Comparison of ENCODE assay signal across 8 mouse cellular contexts in the genomic region with DNA sequence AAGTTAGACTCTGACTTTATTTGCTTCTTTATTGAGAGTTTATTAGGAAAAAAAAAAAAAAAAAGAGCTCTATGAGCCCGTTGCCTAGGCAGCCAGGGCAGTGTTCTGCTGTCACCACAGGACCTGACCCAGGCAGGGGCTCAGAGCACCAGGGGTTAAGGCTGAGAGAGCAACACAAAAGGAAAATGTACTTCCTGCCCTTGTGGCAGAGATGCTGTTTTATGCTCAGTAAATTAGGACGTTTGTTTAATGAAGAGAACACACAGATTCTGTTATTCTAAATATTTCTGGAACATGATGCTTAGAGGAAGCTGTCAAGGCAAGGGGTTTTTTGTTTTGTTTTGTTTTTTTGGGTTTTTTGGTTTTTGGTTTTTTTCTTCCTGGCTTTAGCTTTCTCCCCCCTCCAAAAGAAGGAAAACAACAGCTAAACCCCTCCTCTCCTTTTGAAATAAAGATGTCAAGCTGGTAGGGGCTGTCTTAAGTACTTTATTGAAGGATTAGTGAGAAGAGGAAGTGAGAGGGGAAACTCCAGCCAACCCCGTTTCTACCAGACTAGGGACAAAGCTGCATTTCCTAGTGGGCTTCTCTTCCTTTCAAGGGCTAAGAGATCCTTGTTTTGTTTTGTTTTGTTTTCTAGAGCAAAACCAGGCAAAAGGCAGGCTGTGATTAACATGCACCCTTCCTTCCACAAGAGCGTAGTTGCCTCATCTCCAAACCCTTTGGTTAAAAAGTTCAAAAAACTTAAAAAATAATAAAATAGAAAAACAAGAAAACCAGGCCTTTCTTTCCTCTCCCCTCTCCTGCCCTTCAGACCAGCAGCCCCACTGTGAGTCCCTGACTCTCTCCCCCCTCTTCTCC. TPM values are rescaled to one million over a fixed set of nuclear protein-coding genes. Genes with fewer than 3 reads are reported as not detected.
A peak's percentile ranks its signal among the peaks of the same experiment; 100 is the strongest.
DNase-seq lines count a peak whose midpoint lies in the region; ATAC-seq and TF ChIP-seq lines count a peak whose summit lies in the region.

No protein-coding gene starts in this region.

- H3K4me2 ChIP-seq in intestine, embryonic 14.5 days (ENCODE audit: low read length) = peak overlapping the region; percentile 86

- peak overlapping the region; percentile 54; the same call in 1 of the 2 replicates for H3K27ac ChIP-seq in left cerebral cortex, adult 2 months
- H3K27ac ChIP-seq in brown adipose tissue, adult 24 weeks (replicated peaks; ENCODE audit: low read depth, low read length) = peak overlapping the region; percentile 88
- H3K27ac ChIP-seq in intestine, embryonic 14.5 days (ENCODE audit: low read depth) = peak overlapping the region; percentile 92

- intact Hi-C loops in left cerebral cortex, adult 2 months (cut with DNase I) = no loop called here

- DNase-seq in left cerebral cortex, adult 2 months (ENCODE audit: extremely low spot score in 1 of 2, low spot score in 2 of 2) = no peak
- no peak for DNase-seq in left cerebral cortex, adult 18-20 months (ENCODE audit: low spot score in 2 of 2)
- no peak for DNase-seq in intestine, embryonic 14.5 days (ENCODE audit: low spot score)
- peak; percentile 75 for DNase-seq in naive thymus-derived CD4-positive, alpha-beta T cell, adult 2 months (ENCODE audit: low read depth)
- DNase-seq in urinary bladder, postnatal 10 days (ENCODE audit: low spot score) = no peak
- DNase-seq in frontal cortex, adult 2 months (ENCODE audit: extremely low spot score in 1 of 2, low spot score in 1 of 2) = no peak
- no peak for DNase-seq in layer of hippocampus, postnatal 14 days (ENCODE audit: low spot score in 2 of 2)

- no peaks in the 10 kb centered on the region for H3K9me3 ChIP-seq in intestine, embryonic 14.5 days (ENCODE audit: control insufficient read depth, low read length)

- H3K4me3 ChIP-seq in left cerebral cortex, adult 2 months = peak overlapping the region; percentile 1; the same call in 1 of the 2 replicates
- peak overlapping the region; percentile 59 for H3K4me3 ChIP-seq in brown adipose tissue, adult 24 weeks (ENCODE audit: insufficient read depth, low read depth, low read length)
- peak overlapping the region; percentile 90; the same call in 1 of the 2 replicates for H3K4me3 ChIP-seq in intestine, embryonic 14.5 days (ENCODE audit: low read depth, low read length)

- H3K9ac ChIP-seq in intestine, embryonic 14.5 days (ENCODE audit: low read length) = peak overlapping the region; percentile 95

- no peak for TF ChIP-seq CTCF in left cerebral cortex, adult 2 months (IDR thresholded peaks at IDR 0.05)

- ATAC-seq in intestine, embryonic 14.5 days (replicated peaks; ENCODE audit: low FRiP score, low TSS enrichment, low read depth) = no peak

- H3K4me1 ChIP-seq in brown adipose tissue, adult 24 weeks (ENCODE audit: control insufficient read depth, insufficient read depth, insufficient read length, low read length) = peaks cover 46% of the 10 kb centered on the region
- H3K4me1 ChIP-seq in intestine, embryonic 14.5 days (replicated peaks; ENCODE audit: control insufficient read depth, insufficient read depth, low read length) = peaks cover 69% of the 10 kb centered on the region

- no peaks in the 10 kb centered on the region for H3K27me3 ChIP-seq in intestine, embryonic 14.5 days (replicated peaks; ENCODE audit: control insufficient read depth, insufficient read depth, low read length)

- no peaks in the 10 kb centered on the region for H3K36me3 ChIP-seq in intestine, embryonic 14.5 days (ENCODE audit: control insufficient read depth, insufficient read depth, low read length)

- WGBS in intestine, embryonic 14.5 days = 20% methylated on average over 4 of the region's 4 CpGs

RNA-seq across cellular contexts. Expression of a gene that starts 3.2 kb away (rescaled TPM):
- 10 to 100 TPM; 81.2 to 91.4 TPM for total RNA-seq in left cerebral cortex, adult 2 months (2021)
- total RNA-seq in left cerebral cortex, adult 18-20 months (2021) = 10 to 100 TPM; 74.4 to 78.9 TPM
- 36.0 and 59.3 TPM in 2 replicates for polyA plus RNA-seq in brown adipose tissue, adult 24 weeks (2012; ENCODE audit: insufficient read depth, insufficient read length, missing spikeins)
- polyA plus RNA-seq in intestine, embryonic 14.5 days (2014; fragmentation: Nextera tagmentation; extraction: Ambion mirVana) = 67.9 and 72.2 TPM in 2 replicates
- 34.4 and 38.7 TPM in 2 replicates for polyA plus RNA-seq in frontal cortex, adult 2 months (2012; rRNA removed)
- 10 to 100 TPM; 80.9 to 86.7 TPM for total RNA-seq in layer of hippocampus, postnatal 14 days (2021)

Comparison
In these comparisons a context has a peak if more than half of its experiments do, and no peak if none do; other contexts are left out.
1. H3K4me3 ChIP-seq: peak in every context shown above with its lines; median percentile 90 in intestine, embryonic 14.5 days; 59 in brown adipose tissue, adult 24 weeks; 1 in left cerebral cortex, adult 2 months.